Mouse (Mus musculus) kidney, embryonic 14.5 days (tissue): Measurements from ENCODE around the gene Pdhx. TPM values are rescaled to one million over a fixed set of nuclear protein-coding genes. Genes with fewer than 3 reads are reported as not detected.

Experiments used
- ATAC-seq: fragments of 200-750 bp; cut with Nextera tagmentation; 2 replicates; pipeline ENCODE4 v1.8.0; 2017; ENCODE audit warnings: moderate number of reproducible peaks, mild to moderate bottlenecking, moderate TSS enrichment, moderate library complexity; ENCODE audit not compliant: low FRiP score, low TSS enrichment
- H3K27ac ChIP-seq: fragments of 300-500 bp; sonication (generic); 2 replicates; pipeline ENCODE4 v1.5.1; 2014; ENCODE audit warnings: low read depth, mild to moderate bottlenecking, low read length, moderate library complexity, mixed read lengths
- H3K27me3 ChIP-seq: fragments of 300-500 bp; sonication (generic); 2 replicates; pipeline ENCODE4 v1.6.1; 2014; ENCODE audit warnings: mild to moderate bottlenecking, low read length; ENCODE audit not compliant: control insufficient read depth, insufficient read depth
- H3K36me3 ChIP-seq: fragments of 300-500 bp; sonication (generic); 2 replicates; pipeline ENCODE4 v1.6.1; 2014; ENCODE audit warnings: low read length, mixed read lengths; ENCODE audit not compliant: control insufficient read depth, insufficient read depth
- H3K4me1 ChIP-seq: fragments of 300-500 bp; sonication (generic); 2 replicates; pipeline ENCODE4 v1.6.1; 2014; ENCODE audit warnings: low read length, mixed read lengths; ENCODE audit not compliant: control insufficient read depth, insufficient read depth
- H3K4me2 ChIP-seq: fragments of 300-500 bp; sonication (generic); replicated peaks from 2 replicates; pipeline ENCODE4 v1.6.1; 2014; ENCODE audit warnings: low read depth, mild to moderate bottlenecking, low read length
- H3K4me3 ChIP-seq: fragments of 300-500 bp; sonication (generic); 2 replicates; pipeline ENCODE4 v1.5.1; 2014; ENCODE audit warnings: mild to moderate bottlenecking, low read length
- H3K9ac ChIP-seq: fragments of 300-500 bp; sonication (generic); 2 replicates; pipeline ENCODE4 v1.6.1; 2014; ENCODE audit warnings: low read depth, mild to moderate bottlenecking, low read length, moderate library complexity
- H3K9me3 ChIP-seq: fragments of 300-500 bp; sonication (generic); 2 replicates; pipeline ENCODE4 v1.6.1; 2016; ENCODE audit warnings: low read length; ENCODE audit not compliant: control insufficient read depth
- WGBS: fragments of 180-500 bp; shearing (Covaris S2); extraction: QIAGEN DNeasy Blood & Tissue Kit; methylation state at CpG from one replicate; pipeline ENCODE4 v1.1.7; 2014; 5-methylcytosine and 5-hydroxymethylcytosine counted together
- polyA plus RNA-seq: library from polyadenylated mRNA; unstranded; fragments of >200 nt; fragmentation: Nextera tagmentation; extraction: Ambion mirVana; gene quantifications from 2 replicates; pipeline ENCODE4 v1.2.1, GENCODE M21; 2014

The Pdhx gene
- polyA plus RNA-seq, 1 experiment from 2014 or later, result 38.3 TPM

- Histone ChIP-seq H3K4me1 (no peaks in the 10 kb centered on the region), H3K9ac (no peak overlapping the region), H3K36me3 (no peaks in the 10 kb centered on the region), H3K27ac (no peak overlapping the region), H3K4me3 (no peak overlapping the region), H3K4me2 (no peak overlapping the region), H3K27me3 (no peaks in the 10 kb centered on the region), H3K9me3 (no peaks in the 10 kb centered on the region)
- no peak for ATAC-seq
- 86% methylated on average over 3 of the region's 3 CpGs for WGBS
Observed at GRCm38 (mm10) chr2:102973115-102973514, 100.2 kb downstream of the Pdhx start.

- Histone ChIP-seq H3K4me1 (no peaks in the 10 kb centered on the region), H3K36me3 (no peaks in the 10 kb centered on the region), H3K27ac (no peak overlapping the region), H3K27me3 (no peaks in the 10 kb centered on the region), H3K9me3 (no peaks in the 10 kb centered on the region), H3K9ac (no peak overlapping the region), H3K4me2 (no peak overlapping the region), H3K4me3 (no peak overlapping the region)
- WGBS, result 21% methylated on average over 5 of the region's 5 CpGs
- no peak for ATAC-seq
Observed at GRCm38 (mm10) chr2:102972575-102972974, 100.7 kb downstream of the Pdhx start.

GRCm38 (mm10) chr2:102971951-102972350, 101.4 kb downstream of the Pdhx start:
- H3K9ac ChIP-seq, result no peak overlapping the region
- no peak for ATAC-seq
- no peaks in the 10 kb centered on the region for H3K9me3 ChIP-seq

More at GRCm38 (mm10) chr2:102971951-102972350, 101.4 kb downstream of the Pdhx start:
- no peaks in the 10 kb centered on the region for H3K36me3 ChIP-seq
- H3K27ac ChIP-seq, result no peak overlapping the region
- no peaks in the 10 kb centered on the region for H3K27me3 ChIP-seq
- no peaks in the 10 kb centered on the region for H3K4me1 ChIP-seq
- no peak overlapping the region for H3K4me3 ChIP-seq
- no peak overlapping the region for H3K4me2 ChIP-seq

Other genes starting within 250 kb of the Pdhx start
- 3.2 and 4.0 TPM in 2 replicates for gene Cd44, start 171.8 kb downstream of the Pdhx start, polyA plus RNA-seq
- gene Apip, start 162 bp upstream of the Pdhx start, polyA plus RNA-seq, result 73.7 and 73.9 TPM in 2 replicates
- 19.1 and 29.6 TPM in 2 replicates for gene Ehf, start 229.8 kb upstream of the Pdhx start, polyA plus RNA-seq